Mouse (Mus musculus) adrenal gland, postnatal 25 days (tissue): ENCODE measurements around the gene 4930555G01Rik. TPM values are rescaled to one million over a fixed set of nuclear protein-coding genes. Genes with fewer than 3 reads are reported as not detected.
"Not testable (repeated sequence)": the region's sequence is repeated elsewhere in the genome, so short reads cannot be mapped to it uniquely, and the experiment has no call there.

ENCODE experiments used
- DNase-seq: peaks from one replicate; pipeline ENCODE4 v3.0.0; 2021; ENCODE audit warnings: mixed read lengths
- long read RNA-seq: library from polyadenylated mRNA; stranded (forward); transcript quantifications from one replicate; pipeline ENCODE4 v2.0.0, GENCODE M21; 2021
- total RNA-seq: library from RNA; stranded (reverse); gene quantifications from 2 replicates; pipeline ENCODE4 v1.2.3, GENCODE M21; 2021

4930555G01Rik gene
- not detected in 2 replicates for total RNA-seq
- long read RNA-seq, result 0 reads

DNA sequence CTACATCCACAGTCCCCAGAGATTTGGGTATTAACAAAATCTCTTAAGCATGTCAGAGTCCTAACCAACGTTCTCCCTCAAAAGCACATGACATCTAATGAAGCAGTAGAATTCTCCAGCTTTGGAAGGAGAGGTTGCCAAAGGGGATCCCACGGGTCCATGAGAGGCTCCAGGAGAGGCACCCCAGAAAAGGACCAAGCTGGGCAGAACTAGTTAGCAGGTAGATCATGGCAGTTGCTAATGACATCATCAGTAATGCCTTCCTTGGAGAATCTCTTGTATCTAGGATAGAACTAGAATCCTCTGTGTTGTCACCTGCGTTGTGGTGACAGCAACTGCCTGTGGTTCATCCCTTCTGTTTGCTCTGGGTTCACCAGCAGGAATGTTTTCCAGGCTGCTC, at the start of gene 4930555G01Rik:
TSS of gene 4930555G01Rik (plus strand) at position 301 of the 400 bp plus-strand sequence.
- not testable (repeated sequence) for DNase-seq

DNA sequence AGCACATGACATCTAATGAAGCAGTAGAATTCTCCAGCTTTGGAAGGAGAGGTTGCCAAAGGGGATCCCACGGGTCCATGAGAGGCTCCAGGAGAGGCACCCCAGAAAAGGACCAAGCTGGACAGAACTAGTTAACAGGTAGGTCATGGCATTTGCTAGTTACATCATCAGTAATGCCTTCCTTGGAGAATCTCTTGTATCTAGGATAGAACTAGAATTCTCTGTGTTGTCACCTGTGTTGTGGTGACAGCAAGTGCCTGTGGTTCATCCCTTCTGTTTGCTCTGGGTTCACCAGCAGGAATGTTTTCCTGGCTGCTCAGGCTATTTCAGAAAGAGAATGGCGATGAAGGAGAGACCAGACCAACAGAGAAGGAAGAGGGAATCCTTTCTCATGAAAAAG, 34.8 kb upstream of the 4930555G01Rik start, which contains the start of gene Gm3298:
TSS of gene Gm3298 (plus strand) at position 301 of the 400 bp plus-strand sequence.
- DNase-seq, result not testable (repeated sequence)

DNA sequence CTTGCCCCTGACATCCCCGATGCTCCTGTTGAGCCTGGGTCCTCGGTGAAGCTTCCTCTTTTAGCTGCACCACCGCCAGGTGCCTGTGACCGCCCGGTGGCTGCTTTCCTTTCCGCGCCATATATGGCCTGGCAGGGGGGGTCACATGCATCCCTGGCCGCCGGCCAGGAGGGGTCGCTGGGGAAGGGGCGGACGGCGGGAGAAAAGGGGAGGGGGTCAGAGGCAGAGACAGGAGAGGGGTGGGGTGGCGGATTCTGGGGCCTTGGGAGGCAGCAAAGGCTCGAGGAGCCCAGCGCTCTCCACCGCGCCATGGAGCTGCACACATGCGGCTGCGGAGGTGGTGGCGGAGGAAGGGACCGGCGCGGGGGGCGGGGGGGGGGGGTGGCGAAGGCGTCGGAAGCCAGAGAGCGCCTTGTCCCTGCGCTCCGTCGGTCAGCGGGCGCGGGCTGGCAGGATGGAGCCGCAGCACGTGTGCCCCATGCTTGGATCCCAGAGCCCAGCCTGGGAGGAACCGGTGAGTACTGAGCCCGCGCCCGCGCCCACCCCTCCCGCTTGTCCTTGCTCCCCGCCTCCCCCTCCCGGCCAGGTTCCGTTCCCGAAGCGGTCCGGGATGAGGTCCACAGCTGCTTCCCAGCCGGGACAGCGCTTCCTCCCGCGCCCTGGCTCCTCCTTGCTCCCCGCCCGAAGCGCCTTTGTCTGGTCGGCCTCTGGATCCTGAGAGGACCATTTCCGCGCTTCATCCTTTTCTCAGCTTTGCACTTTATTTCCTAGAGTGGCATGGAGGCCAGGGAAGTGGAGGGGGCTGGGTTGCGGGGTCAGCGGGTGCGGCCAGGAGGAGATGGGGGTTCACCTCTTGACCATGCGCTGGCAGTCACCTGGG, 20.4 kb downstream of the 4930555G01Rik start, which contains the start of gene Gm8281:
TSS of gene Gm8281 (plus strand) at position 430 of the 880 bp plus-strand sequence.
- not testable (repeated sequence) for DNase-seq

Other genes with a start within 250 kb of the 4930555G01Rik start
- gene Gm3269, start 212.5 kb upstream of the 4930555G01Rik start, total RNA-seq, result not detected in 2 replicates
- 0.97 TPM in 1 of 2 replicates, not detected in the other for gene Gm3264, start 195.1 kb upstream of the 4930555G01Rik start, total RNA-seq
- not detected in 2 replicates for gene Gm3278, start 158.2 kb upstream of the 4930555G01Rik start, total RNA-seq
- gene Gm8297, start 66.7 kb upstream of the 4930555G01Rik start, total RNA-seq, result not detected in 2 replicates
- gene Gm3298, start 34.7 kb upstream of the 4930555G01Rik start, total RNA-seq, result not detected in 2 replicates
- gene Gm8281, start 20.4 kb downstream of the 4930555G01Rik start, total RNA-seq, result not detected in 2 replicates
- not detected in 2 replicates for gene Gm8279, start 80.9 kb downstream of the 4930555G01Rik start, total RNA-seq
- gene Gm3317, start 113.9 kb downstream of the 4930555G01Rik start, total RNA-seq, result not detected in 2 replicates
- gene Gm8271, start 135.2 kb downstream of the 4930555G01Rik start, total RNA-seq, result not detected in 2 replicates
- gene Gm3526, start 210.0 kb downstream of the 4930555G01Rik start, total RNA-seq, result not detected in 2 replicates